In the genomic region with DNA sequence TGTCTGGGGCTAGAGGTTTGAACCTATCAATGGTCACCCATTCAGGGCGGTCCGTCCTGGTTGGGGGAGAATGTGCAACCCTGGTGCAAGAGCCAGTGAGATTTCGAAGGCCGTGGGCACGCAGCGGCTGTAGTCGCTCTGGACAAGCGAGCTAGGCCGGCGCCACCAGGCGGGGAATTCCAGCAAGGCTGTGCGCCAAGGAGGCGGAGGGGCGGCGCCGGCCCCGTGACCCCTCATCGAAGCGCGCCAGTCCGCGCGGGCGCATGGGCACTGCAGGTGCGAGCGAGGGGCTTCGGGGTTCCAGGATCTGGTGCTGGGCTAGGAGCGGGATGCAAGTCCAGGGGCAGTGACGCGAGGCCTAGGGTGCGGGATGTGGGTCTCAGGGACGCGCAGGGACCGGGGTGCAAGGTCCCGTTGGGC, we compare ENCODE assay signal across 8 mouse cellular contexts. TPM values are rescaled to one million over a fixed set of nuclear protein-coding genes. Genes with fewer than 3 reads are reported as not detected.
DNase-seq lines count a peak whose midpoint lies in the region; ATAC-seq and TF ChIP-seq lines count a peak whose summit lies in the region.

No protein-coding gene starts in this region.

- ATAC-seq in cerebellum, adult (ENCODE audit: insufficient number of reproducible peaks, low FRiP score, low TSS enrichment): peak; percentile 20; the same call in 1 of the 2 replicates
- peak; percentile 54; the same call in 1 of the 2 replicates for ATAC-seq in forebrain, embryonic 14.5 days

- H3K36me3 ChIP-seq in ES-E14 (ENCODE audit: control insufficient read depth, insufficient read depth, low read length, poor library complexity, severe bottlenecking): no peaks in the 10 kb centered on the region
- no peaks in the 10 kb centered on the region for H3K36me3 ChIP-seq in forebrain, embryonic 14.5 days (ENCODE audit: control insufficient read depth, insufficient read depth, low read length)

- DNase-seq in ES-E14 (ENCODE audit: low read depth, low spot score): no peak
- peak; percentile 67 for DNase-seq in forebrain, embryonic 14.5 days (ENCODE audit: low spot score)
- peak; percentile 90 for DNase-seq in heart, postnatal 4 days
- DNase-seq in layer of hippocampus, postnatal 10 days (ENCODE audit: low spot score in 2 of 2): peak; percentile 70 to 79
- peak; percentile 90 for DNase-seq in lung, postnatal 10 days
- DNase-seq in retina, adult 2 months (ENCODE audit: low read depth, low spot score): peak; percentile 16
- DNase-seq in thymus, postnatal 4 days: peak; percentile 63

- no peak overlapping the region for H3K27ac ChIP-seq in ES-E14 (ENCODE audit: insufficient read depth, low read depth, low read length, poor library complexity, severe bottlenecking)
- no peak overlapping the region for H3K27ac ChIP-seq in forebrain, embryonic 14.5 days (ENCODE audit: low read depth, low read length)

- 1% methylated on average over 32 of the region's 35 CpGs for WGBS in forebrain, embryonic 14.5 days

- H3K4me3 ChIP-seq in ES-E14 (ENCODE audit: insufficient read depth in 1 of 2, low read depth in 1 of 2, low read length in 2 of 2, poor library complexity in 1 of 2, severe bottlenecking in 1 of 2): peak overlapping the region; percentile 60 to 63
- peak overlapping the region; percentile 46 for H3K4me3 ChIP-seq in forebrain, embryonic 14.5 days (ENCODE audit: low read depth, low read length)

- in situ Hi-C loops in ES-E14 (cut with MboI; ENCODE audit: low sequenced_read_pairs in 2 of 2, unreplicated experiment in 2 of 2): no loop called here

- no peaks in the 10 kb centered on the region for H3K9me3 ChIP-seq in ES-E14 (ENCODE audit: control insufficient read depth, insufficient read depth, low read depth, low read length)
- no peaks in the 10 kb centered on the region for H3K9me3 ChIP-seq in forebrain, embryonic 14.5 days (replicated peaks; ENCODE audit: control insufficient read depth, low read length)

- peaks cover 1 to 28% of the 10 kb centered on the region in 2 experiments; a peak in 2 of 4 replicates for H3K4me1 ChIP-seq in ES-E14 (ENCODE audit: control insufficient read depth in 2 of 2, insufficient read depth in 2 of 2, low read length in 2 of 2, poor library complexity in 1 of 2)
- H3K4me1 ChIP-seq in forebrain, embryonic 14.5 days (ENCODE audit: control insufficient read depth, insufficient read depth, low read length): no peaks in the 10 kb centered on the region; the same call in 1 of the 2 replicates

- peaks cover 53% of the 10 kb centered on the region for H3K27me3 ChIP-seq in forebrain, embryonic 14.5 days (replicated peaks; ENCODE audit: control insufficient read depth, insufficient read depth, low read length)

- H3K9ac ChIP-seq in ES-E14 (ENCODE audit: insufficient read depth, low read depth, low read length, poor library complexity, severe bottlenecking): peak overlapping the region; percentile 58
- H3K9ac ChIP-seq in forebrain, embryonic 14.5 days (ENCODE audit: low read length): peak overlapping the region; percentile 58

- H3K4me2 ChIP-seq in forebrain, embryonic 14.5 days (ENCODE audit: low read length): peak overlapping the region; percentile 93

TF ChIP-seq in ES-E14, 5 proteins besides CTCF, POLR2A, EP300 and RAD21:
- peak; percentile 63; the same call in 1 of the 2 replicates for TF ChIP-seq CHD2 (IDR thresholded peaks at IDR 0.05; ENCODE audit: low read depth, low read length)
- no peak for TF ChIP-seq MAFK (IDR thresholded peaks at IDR 0.05; ENCODE audit: insufficient read depth, low read depth, low read length)

RNA-seq across cellular contexts. Expression of gene Rnf213, which starts 3.0 kb away (rescaled TPM):
- total RNA-seq in ES-E14 (2012; rRNA removed): 30.4 and 37.3 TPM in 2 replicates
- polyA plus RNA-seq in forebrain, embryonic 14.5 days (2014; fragmentation: Nextera tagmentation; extraction: Ambion mirVana): 1.3 and 1.5 TPM in 2 replicates
- 10 to 100 TPM; 17.2 to 19.7 TPM for total RNA-seq in heart, postnatal 4 days (2021)
- 1 to 10 TPM; 3.8 TPM for total RNA-seq in layer of hippocampus, postnatal 10 days (2021)

RNA-seq across cellular contexts. Expression of gene Slc26a11, which starts 34.5 kb away (rescaled TPM):
- total RNA-seq in ES-E14 (2012; rRNA removed): 4.4 and 7.4 TPM in 2 replicates
- polyA plus RNA-seq in forebrain, embryonic 14.5 days (2014; fragmentation: Nextera tagmentation; extraction: Ambion mirVana): 2.5 and 3.8 TPM in 2 replicates
- total RNA-seq in heart, postnatal 4 days (2021): 1 to 10 TPM; 3.0 to 3.9 TPM
- 1 to 10 TPM; 5.4 to 6.3 TPM for total RNA-seq in layer of hippocampus, postnatal 10 days (2021)

RNA-seq across cellular contexts. Expression of gene Sgsh, which starts 34.5 kb away (rescaled TPM):
- total RNA-seq in ES-E14 (2012; rRNA removed): 3.4 and 4.9 TPM in 2 replicates
- 2.7 TPM in 2 replicates for polyA plus RNA-seq in forebrain, embryonic 14.5 days (2014; fragmentation: Nextera tagmentation; extraction: Ambion mirVana)
- 1 to 10 TPM; 7.0 to 7.7 TPM for total RNA-seq in heart, postnatal 4 days (2021)
- total RNA-seq in layer of hippocampus, postnatal 10 days (2021): 1 to 10 TPM; 4.7 to 5.1 TPM
